Mouse (Mus musculus): ENCODE measurements around the gene Tex2. TPM values are rescaled to one million over a fixed set of nuclear protein-coding genes. Genes with fewer than 3 reads are reported as not detected.
"Not testable (repeated sequence)": the region's sequence is repeated elsewhere in the genome, so short reads cannot be mapped to it uniquely, and the experiment has no call there.

Tex2 gene
- total RNA-seq, 2 experiments from 2014 or later = 40.1 to 40.3 TPM

GRCm38 (mm10) chr11:106490600-106490999, 122.6 kb downstream of the Tex2 start:
- DNase-seq; intact Hi-C loops (cut with DNase I): not testable (repeated sequence)

DNA sequence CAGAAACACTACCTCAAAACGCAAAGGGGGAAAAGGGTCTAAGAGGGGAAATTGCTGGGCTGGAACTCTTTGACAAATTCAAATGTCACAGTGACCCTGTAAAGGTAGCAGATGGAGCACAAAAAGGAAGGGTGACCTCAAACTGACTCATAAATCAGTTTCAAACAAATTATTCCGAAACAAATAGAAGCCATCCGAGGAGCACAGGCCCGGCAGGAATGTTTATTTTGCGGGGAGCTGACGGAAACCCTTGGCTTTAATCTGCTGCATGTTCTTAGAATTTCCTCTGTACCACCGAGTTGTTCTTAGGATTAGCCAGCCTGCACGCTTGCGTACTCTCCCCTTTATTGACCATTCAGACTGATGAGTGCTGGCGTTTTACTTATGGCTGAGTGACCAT, 123.2 kb downstream of the Tex2 start:
- intact Hi-C loops (cut with DNase I) = no loop called here
- no peak for DNase-seq

GRCm38 (mm10) chr11:106489036-106489693, 124.1 kb downstream of the Tex2 start:
- DNase-seq = no peak

GRCm38 (mm10) chr11:106488126-106488561, 125.1 kb downstream of the Tex2 start:
- no peak for DNase-seq
- intact Hi-C loops (cut with DNase I) = no loop called here

More at GRCm38 (mm10) chr11:106489036-106489693, 124.1 kb downstream of the Tex2 start:
- intact Hi-C loops (cut with DNase I) = no loop called here

DNA sequence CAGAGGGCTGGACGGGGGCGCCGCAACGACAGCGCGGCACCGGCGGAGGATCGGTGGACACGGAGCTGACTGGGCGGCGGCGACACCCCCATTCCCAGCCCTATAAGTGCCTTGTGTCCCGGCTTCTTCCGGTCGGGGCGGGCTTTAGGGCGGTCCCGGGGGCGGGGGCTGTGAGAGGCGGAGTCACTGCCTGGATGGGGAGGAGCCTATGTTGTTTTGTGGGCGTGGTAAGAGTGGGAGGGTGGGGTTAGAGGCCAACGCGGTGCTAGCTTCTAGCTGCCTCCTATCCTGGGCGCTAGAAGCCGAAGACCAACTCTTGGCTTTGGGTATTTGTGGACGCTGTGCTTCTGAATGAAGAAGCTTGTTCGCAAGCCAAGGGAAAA, 125.5 kb downstream of the Tex2 start, which contains the start of gene Ern1:
Gene Ern1, minus strand, starts transcription at position 120 of the 383 bp plus-strand sequence.
- intact Hi-C loops (cut with DNase I) = no loop called here
- peak; percentile 97 to 98 for DNase-seq

DNA sequence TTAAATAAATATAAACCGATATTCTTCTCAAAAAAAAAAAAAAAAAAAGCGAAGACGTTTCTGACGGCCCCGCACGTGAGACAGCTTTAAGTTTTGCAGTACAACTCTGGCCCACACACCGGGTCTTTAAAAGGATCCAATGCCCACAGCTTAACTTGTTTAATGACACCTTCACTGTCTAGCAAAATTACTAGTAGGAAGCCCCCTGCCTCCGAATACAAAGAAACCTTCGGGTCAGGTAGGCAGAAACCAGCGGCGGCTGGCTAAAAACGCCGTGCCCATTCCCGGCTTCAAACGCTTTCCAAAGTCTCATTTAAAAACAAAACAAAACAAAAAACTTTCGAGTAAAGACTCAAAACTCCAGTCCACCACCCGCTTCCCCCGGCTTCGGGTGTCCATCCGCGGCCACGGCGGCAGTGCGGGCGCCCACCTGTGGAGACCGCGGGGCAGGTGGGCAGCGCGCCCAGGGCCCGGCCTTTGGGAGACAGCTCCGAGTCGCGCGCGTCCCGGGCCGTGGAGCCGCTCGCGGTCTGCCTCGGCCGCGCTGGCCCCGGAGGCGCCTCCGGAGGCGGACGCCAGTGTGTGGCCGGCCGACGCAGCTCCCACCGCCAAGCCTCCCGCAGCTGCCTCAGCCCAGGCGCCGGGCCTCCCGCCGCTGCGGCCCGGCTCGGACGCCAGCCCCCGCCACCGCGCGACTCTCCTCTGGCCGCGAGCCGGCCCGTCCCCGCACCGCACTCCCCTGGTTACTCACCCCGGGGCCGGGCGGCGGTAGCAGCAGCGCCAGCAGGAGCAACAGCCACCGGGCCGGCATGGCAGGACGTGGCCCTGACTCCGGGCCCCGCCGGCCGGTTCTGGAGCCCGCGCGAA, 126.1 kb downstream of the Tex2 start:
- DNase-seq = peak; percentile 73 to 75
- intact Hi-C loops (cut with DNase I) = no loop called here

DNA sequence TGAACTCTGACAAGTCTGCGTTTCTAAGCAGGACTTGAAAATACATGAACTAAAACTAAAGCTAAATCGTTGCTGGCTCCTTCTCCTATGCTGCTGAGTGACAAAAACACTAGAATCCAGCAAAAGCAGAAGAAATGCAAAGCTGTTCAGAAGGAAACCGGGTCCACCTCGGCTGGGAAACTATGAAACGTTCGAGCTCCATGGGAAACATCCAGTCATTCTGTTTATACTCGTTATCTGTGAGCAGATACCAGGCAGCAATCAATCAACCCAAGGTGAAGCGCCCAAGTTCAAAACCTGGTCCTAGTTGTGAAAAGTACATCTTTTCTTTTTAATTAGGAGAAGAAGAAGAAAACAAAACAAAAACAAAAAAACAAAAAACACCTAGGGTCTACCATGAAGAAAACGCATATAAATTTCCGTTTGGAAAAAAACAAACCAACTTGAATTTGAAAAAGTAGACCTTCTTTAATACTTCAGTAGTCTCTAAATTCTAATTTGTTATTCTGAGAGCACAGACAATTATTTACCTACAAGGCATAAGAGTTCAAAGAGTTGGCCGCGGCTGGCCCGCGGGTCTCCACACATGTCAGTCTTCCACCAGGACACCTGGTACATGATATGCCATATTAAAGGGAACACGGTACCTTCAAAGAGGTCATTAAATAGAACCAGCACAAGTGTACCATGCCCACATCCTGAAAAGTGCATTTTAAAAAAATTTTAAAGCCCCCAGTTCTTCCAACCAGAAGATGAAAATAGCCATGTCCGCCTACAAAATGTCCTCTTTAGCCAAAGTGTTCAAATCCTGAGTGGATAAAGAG, 127.0 kb downstream of the Tex2 start:
- no peak for DNase-seq
- intact Hi-C loops (cut with DNase I) = no loop called here

GRCm38 (mm10) chr11:106485611-106486010, 127.6 kb downstream of the Tex2 start:
- intact Hi-C loops (cut with DNase I) = no loop called here
- no peak for DNase-seq

GRCm38 (mm10) chr11:106484875-106485274, 128.3 kb downstream of the Tex2 start:
- intact Hi-C loops (cut with DNase I) = no loop called here
- DNase-seq = no peak

GRCm38 (mm10) chr11:106482867-106483266, 130.4 kb downstream of the Tex2 start:
- intact Hi-C loops (cut with DNase I) = no loop called here

DNA sequence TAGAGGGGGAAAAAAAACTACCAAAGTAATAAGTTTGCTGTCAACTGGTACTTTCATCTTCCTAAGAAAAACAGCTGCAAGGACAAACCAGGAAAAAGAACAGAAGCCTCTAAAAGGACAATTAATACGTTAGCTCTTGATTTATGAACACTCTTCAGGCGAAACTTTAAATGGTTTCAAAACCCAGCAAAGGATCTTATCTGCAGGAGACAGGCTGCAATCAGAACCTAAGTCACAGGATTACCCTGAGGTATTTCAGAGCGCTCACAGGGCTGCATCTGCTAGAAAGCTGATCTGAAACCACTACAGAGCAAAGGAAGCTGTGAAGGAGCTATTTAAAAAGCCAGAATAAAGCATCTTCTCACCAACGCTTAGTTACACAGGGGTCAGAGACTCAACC, 131.6 kb downstream of the Tex2 start:
- DNase-seq = no peak
- intact Hi-C loops (cut with DNase I) = no loop called here

More at GRCm38 (mm10) chr11:106482867-106483266, 130.4 kb downstream of the Tex2 start:
- no peak for DNase-seq

- no peak for DNase-seq
- intact Hi-C loops (cut with DNase I) = no loop called here
Measured at GRCm38 (mm10) chr11:106480530-106480885, 132.7 kb downstream of the Tex2 start.

- intact Hi-C loops (cut with DNase I) = no loop called here
- DNase-seq = no peak
Measured at GRCm38 (mm10) chr11:106479619-106480529, 133.3 kb downstream of the Tex2 start.

GRCm38 (mm10) chr11:106478745-106479144, 134.5 kb downstream of the Tex2 start:
- no peak for DNase-seq
- intact Hi-C loops (cut with DNase I) = no loop called here

DNA sequence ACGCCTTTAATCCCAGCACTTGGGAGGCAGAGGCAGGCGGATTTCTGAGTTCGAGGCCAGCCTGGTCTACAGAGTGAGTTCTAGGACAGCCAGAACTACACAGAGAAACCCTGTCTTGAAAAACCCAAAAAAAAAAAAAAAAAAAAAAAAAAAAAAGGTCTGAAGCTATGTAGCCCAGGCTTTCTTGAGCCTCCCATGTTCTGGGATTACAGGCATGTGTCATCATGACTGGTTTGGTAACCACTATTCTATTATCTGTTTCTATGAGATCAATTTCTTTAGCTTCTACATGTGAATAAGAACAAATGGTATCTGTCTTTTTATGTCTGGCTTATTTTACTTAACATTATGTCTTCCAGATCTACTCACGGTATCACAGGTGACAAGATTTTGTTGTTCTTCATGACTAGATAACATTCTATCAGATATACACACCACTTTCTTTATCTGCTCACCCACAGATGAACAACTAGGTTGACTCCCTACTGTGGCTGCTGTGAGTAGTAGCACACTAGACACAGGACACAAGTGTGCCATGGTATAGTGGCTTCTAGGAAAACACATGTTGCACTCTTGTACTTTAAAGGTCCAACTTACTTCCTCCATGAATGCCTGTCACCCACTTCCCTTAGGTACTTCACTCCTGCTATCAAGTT, 135.6 kb downstream of the Tex2 start:
- intact Hi-C loops (cut with DNase I) = no loop called here

DNA sequence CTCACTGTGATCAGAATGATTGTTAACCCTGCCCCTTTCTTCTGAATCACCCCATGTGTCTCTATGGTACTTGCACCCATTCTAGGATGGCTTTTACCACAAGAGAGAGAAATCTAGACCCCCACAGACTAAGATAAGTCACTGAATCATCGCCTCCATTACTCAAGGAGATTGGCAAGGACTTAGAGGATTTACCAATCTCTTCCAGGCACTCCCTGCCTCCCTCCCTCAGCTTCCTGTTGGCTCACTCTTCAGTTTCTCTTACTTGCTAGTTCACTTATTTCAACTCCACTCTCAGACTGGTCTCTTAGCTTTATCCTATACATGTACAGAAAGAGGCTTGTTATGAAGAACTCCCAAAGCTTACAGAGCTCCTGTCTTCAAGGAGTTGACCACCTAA, 137.9 kb downstream of the Tex2 start:
- intact Hi-C loops (cut with DNase I) = no loop called here
- DNase-seq = no peak

More for the DNA sequence above, 135.6 kb downstream of the Tex2 start:
- no peak for DNase-seq

- DNase-seq = no peak
- intact Hi-C loops (cut with DNase I) = no loop called here
Measured at GRCm38 (mm10) chr11:106471629-106472028, 141.6 kb downstream of the Tex2 start.

- DNase-seq = no peak
- intact Hi-C loops (cut with DNase I) = no loop called here
Measured at GRCm38 (mm10) chr11:106468509-106468908, 144.7 kb downstream of the Tex2 start.

DNA sequence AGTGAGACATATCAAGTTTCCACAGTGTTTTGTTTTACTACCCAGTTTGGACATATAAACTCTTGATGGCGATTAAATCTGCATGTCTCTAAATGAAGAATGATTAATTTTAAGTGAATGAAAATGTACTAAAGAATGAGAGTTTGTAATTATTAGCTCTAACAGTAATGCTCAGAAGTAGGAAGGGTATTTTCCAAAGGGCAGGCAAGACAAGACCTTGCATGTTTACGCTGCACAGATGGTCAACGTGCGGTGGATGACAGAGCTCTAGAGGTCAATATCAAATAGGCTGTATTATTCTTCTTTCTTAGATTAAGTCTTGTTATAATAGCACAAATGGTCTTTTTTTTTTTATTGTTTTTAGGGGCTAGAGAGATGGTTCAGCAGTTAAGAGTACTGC, 147.3 kb downstream of the Tex2 start:
- intact Hi-C loops (cut with DNase I) = no loop called here
- DNase-seq = no peak

GRCm38 (mm10) chr11:106465545-106465903, 147.7 kb downstream of the Tex2 start:
- intact Hi-C loops (cut with DNase I) = no loop called here
- DNase-seq = no peak
